Mouse (Mus musculus): ENCODE results near the gene Plekhs1.

Plekhs1 gene

DNA sequence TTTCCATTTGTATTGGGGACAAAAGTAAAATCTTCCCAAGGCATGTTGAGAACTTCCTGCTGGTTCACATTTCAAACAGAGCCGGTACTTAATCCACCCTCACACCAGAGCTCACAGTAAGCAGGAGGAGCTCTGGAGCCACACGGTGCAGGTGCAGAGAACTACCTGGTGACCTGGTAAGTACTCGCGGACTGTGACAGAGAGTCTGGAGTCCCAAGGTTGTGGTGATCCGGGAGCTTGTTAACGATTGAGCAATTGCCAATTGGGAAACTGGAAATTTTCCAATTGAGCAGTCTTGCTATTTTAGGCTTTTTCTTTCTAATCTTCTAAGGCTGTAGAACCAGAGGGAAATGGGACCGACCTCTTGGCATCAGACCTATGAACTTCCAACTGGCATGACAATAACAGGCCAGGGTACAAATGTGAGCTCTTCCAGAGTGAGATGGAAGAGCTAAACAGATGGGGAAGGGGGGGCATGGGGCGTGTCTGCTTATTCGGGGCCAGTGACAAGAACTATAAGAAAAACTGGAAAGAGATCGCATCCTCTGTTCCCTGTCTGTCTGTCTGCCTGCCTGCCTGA is at the start of gene Plekhs1:
Plekhs1 (plus strand) TSS at position 119 of the 580 bp plus-strand sequence.
- DNase-seq (ENCODE audit: low read depth, low spot score), result no peak

DNA sequence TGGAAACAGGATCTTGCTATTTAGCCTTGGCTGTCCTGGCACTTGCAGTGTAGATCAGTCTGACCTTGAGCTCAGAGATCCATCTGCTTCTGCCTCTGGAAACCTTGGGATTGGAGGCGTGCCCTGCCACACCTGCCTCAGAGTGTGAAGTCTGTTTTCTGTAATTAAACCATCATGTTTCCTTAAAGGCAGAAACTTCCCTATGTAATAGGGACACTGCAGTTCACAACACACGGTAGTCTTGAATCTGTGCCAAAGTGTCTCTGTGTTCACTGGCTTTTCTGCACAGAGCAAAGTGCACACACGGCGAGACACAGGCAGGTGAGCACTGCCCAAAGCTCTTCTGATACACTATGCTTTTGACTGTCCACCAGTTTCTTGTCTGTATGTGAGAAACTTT is 43.0 kb upstream of the Plekhs1 start:
- DNase-seq (ENCODE audit: low read depth, low spot score), result no peak

DNA sequence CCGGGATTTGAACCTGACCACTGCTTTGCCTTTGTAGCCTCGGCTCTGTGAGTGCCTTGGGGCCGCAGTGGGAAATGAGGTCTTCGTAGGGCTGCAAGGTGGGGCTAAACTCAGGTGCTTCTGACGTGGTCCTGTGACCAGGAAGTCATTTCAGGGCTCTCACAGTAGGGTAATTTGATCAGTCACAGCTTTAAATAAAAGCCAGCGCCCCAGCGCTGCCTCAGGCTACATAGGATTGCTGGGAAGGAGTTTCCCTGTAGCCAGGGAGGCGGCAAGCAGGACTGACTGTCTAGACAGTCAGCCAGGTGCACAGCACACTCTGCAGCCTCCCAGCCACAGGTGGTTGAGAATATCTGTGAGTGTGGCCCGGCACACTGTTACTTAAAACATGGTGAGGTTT is 42.0 kb upstream of the Plekhs1 start:
- peak; percentile 61 for DNase-seq (ENCODE audit: low read depth, low spot score)

DNA sequence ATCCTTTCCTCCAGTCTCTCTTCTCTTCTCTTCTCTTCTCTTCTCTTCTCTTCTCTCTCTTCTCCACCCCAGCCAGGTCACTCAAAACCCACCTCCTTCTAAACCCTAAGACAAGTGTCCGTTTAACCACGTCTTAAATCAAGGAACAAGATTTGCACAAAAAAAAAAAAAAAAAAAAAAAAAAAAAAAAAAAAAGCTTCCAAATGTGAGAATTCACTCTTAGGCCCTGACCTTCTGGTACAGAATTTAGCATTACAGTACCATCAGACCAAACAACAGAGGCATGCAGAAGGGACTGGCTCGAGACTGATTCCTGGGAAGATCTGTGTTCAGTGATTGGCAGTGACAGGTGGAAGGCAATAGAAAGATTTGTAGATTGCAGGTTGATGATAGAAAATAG is 41.1 kb upstream of the Plekhs1 start:
- no peak for DNase-seq (ENCODE audit: low read depth, low spot score)

DNA sequence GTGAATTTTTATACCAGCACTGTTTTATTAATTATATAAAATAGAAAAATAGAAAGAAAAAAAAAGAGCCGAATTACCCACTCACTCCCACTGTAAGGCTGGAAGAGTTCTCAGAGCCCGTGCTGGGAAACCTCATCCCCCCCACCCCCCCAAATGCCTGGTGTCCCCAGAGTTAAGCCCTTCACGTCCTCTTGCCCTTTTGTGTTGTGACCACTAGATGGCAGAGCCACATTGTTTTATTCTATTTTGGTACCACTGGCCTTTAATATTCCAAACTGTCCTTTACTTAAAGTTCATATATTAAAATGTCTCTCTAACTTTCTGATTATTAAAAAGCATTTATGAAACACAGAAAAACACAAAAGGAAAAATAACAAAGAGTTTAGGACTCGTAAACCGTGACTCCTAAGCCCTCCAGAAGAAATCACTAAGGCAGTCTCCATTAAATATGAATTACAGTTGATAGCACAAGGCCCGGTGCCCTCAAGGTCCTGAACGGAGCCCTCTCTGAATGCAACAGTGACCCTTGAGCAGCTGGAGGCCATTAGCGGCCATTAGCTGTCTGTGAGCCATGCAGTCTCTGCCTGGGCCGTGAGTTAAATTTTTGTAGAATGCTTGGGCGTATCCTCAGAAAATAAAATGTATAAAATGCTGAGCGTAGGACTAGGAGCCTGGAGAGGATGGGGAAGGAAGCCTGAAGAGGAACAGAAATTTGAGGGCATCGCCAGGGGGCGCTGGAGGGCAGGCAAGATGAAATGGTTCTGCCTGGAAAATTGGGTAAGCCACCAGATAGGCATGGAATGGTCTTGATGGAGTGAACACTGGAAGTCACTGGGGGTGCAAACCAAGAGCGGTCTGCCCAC is 38.7 kb upstream of the Plekhs1 start:
- peak; percentile 39 for DNase-seq (ENCODE audit: low read depth, low spot score)

DNA sequence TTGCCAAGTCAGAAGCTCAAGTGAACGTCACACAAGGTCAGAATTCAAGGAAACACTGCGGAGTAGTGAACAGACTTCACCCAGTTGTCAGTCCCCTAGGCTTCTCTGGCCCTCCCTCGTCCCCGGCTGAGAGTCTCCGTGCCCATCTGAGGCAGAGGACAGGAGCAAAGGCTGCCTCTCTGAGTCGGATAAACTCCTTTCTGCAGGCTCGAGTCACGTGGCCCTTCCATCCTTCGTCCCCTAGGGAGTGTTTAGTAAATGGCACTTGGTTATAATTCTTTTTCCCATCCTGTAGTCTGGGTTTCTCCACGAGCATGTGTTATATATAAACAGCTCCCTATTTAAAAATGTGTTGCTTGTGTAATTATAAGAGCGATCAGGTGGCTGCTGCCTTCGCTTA is 38.1 kb upstream of the Plekhs1 start:
- no peak for DNase-seq (ENCODE audit: low read depth, low spot score)

DNA sequence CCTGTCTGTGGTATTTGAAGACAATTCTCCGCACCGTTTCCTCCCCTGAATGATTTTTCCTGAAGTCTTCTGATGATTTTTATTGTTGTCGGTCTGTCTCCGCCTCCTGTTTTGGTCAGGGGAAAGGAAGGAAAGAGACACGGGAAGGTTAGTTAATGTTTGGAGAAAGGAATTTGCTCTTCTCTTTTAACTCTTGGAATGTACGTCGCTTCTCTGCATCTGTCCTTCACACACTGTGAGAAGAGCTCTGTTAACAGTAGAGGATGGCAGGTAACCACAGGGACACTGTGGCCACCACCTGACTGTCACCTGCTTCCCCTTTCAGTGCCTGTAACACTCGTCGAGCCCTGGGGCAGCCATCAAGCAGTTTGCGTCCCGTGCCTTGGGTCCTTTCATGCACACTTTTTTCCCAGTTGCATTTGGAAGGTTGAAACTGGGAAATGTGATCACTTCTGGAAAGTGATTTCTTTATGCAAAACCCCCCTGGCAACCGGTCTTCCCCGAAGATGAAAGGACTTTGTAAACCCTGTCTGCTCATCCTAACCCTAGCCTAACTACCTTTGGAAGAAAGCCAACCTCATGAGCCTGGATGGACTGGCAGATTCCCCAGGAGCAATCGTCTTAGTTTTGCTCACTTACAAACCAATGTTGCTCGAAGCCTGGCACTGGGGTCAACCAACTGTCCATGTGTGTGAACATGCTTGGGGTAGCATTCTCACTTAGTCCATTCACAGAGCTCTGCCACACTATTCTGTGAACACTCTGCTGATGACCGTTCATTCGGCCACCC is 36.6 kb upstream of the Plekhs1 start:
- DNase-seq (ENCODE audit: low read depth, low spot score), result no peak

DNA sequence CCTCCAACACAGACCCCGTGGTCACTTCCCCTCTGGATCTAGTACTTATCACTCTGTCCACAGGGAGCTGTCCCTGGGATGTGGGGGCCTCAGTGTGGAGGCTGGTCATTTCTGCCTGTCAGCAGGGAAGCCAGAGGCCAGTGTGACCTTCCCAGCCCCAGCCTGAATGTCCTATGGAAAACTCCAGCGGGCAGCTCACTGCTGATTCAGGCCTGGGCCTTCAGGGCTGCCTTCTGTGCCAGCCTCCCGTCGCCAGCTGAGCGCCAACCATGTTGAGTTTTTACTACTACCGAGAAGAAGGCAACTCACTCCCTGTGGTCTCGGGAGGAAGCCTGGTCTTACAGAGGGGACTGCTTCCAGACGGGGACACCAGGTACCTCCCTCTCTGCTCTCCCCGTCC is 35.9 kb upstream of the Plekhs1 start:
- no peak for DNase-seq (ENCODE audit: low read depth, low spot score)

DNA sequence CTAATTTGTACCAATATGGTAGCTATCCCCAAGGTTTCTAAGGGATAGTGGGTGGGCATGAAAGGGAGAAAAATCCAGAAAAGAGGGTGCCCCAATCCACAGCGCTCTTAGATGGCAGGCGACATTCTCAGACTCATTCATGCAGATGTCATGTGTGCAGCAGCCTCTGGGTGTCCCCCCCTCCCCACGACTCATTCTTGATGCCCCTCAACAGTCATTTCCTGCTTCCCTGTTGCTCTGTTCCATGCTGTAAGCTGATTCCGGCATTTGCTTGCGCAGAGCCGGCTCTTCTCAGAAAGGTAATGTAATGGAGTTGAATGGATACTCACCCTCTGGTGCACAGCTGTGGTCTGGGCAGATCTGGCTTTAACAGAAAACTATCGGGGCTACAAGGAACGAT is 31.1 kb upstream of the Plekhs1 start:
- no peak for DNase-seq (ENCODE audit: low read depth, low spot score)

DNA sequence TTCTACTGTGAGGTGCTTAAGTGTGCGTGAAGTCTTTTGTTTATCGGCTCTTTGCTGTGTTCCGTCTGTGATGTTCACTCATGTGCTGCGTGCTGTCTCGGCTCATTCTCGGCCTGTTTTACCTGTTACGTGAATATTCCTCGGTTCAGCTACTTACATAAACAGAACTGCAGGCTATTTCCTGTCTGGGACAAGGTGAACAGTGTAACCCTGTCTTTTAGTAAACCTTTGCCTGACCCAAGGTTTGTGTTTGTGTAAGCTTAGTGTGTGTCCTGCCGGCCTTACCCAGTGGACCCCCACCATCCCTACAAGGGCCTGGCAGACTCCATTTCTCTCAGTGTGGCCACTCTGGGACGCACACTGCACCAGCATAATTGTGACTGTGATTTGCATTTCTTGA is 28.7 kb upstream of the Plekhs1 start:
- no peak for DNase-seq (ENCODE audit: low read depth, low spot score)

DNA sequence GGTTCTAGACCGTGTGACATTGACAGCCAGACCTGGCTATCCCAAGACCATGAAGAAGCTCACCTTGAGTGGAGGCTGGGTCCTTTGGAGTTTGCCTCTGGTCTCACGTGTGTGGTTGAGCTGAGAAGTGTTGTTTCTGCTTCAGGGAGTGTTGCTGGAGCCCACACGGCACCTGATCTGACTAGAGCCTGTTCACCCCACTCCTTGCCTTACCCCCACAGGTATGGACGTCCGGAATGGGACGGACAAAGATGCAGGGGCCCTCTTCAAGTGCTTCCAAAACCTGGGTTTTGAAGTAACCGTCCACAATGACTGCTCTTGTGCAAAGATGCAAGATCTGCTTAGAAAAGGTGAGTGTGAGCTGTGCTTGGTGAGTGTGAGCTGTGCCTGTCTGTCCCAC is 27.9 kb upstream of the Plekhs1 start:
- no peak for DNase-seq (ENCODE audit: low read depth, low spot score)

DNA sequence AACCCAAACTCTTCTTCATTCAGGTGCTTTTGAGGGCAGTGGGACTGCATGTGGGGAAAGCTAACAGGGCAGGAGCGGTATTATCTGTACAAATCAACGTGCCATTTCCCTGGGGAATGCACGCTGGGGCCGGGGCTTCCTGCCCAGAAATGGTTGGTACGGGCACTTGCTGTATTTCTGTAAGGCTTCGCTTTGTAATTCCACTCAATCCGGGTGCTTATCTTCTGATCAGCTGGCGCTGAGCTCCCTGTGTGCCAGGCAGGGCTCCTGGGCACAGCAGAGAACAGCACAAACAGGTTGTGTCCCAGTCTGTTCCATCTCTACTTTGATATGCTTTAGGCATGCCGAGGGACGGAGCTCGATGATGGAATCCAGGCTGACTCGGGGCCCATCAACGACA is 25.1 kb upstream of the Plekhs1 start:
- DNase-seq (ENCODE audit: low read depth, low spot score), result no peak

DNA sequence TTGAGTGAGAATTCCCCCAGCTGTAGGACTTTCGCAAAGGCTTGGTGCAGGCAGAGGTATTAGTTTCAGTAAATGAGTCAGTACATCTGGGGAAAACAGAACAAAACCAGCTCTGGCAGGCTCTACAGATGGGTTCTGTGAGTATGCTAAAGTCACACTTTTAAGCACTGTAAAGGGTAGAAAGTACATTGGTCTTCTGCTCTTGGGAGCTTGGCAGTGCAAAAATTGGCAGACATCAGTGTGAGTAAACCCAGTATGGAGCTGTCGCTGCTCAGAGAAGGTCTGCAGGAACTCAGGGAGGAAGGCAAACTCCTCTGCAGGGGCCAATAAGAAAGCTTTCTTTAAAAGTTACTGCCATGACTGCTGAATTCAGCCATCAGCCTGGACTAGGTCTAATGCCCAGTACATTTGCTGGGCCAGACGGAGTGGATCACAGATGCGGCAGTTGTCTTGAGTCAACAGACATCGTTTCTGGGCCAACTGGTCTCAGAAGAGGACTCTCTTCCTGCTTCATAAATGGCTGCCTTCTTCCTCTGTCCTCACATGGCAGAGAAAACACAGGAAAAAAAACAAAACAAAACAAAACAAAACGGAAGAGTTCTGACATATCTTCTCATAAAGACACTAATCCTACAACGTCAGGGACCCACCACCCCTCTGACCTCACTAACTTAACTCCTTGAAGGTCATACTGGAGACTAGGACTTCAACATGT is 22.9 kb upstream of the Plekhs1 start:
- DNase-seq (ENCODE audit: low read depth, low spot score), result no peak

DNA sequence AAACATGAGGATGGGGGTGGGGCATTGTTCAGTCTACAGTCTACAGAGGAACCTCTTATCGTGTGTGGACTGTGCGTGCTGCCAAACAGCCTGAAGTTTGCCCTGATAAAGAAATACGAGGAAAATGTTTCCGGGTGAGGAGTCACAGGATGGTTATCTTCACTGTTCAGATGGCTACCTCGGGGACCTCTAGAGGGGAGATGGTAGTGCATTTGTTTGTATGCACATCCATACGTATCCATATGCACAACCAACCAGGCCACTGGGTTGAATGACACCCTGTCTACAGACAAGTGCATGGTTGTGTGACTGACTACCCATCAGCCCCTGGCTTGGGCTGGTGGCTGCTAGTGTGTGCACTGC is 22.4 kb upstream of the Plekhs1 start:
- no peak for DNase-seq (ENCODE audit: low read depth, low spot score)

DNA sequence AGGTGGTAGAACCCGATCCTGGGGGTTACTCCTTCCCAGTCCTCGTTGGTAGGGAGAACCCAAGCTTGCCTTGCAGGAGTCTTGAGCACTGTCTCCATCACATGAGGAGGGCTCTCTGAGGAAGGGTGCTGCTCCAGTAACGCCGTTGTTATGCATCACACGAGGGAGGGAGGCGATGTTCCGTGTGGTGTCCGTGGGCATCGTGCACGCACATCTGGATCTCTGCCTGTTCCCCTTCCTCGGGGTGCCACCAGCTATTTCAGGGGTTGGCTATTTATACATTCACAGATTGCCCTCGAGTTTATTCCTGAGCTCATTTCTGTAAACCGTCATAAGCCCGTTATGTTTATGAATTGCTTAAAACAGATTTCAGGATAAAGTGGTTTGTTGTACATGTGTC is 18.0 kb upstream of the Plekhs1 start:
- DNase-seq (ENCODE audit: low read depth, low spot score), result no peak

DNA sequence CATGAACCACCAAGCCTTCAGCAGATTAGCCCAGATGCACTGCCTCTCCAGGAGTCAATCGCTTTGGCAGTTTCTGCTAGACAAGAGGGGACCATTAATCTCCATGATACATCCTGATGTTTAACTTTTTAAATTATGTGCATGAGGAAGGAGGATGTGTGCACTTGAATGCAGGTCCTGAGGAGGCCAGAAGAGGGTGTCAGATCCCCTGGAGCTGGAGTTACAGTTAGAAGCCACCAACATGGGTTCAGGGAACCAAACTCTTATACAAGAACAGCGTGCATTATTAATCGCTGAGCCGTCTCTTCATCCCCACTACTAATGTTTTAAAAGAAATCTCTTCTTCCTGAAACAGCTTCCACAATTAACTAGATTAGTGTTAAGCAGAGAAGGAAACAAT is 12.7 kb upstream of the Plekhs1 start:
- no peak for DNase-seq (ENCODE audit: low read depth, low spot score)

DNA sequence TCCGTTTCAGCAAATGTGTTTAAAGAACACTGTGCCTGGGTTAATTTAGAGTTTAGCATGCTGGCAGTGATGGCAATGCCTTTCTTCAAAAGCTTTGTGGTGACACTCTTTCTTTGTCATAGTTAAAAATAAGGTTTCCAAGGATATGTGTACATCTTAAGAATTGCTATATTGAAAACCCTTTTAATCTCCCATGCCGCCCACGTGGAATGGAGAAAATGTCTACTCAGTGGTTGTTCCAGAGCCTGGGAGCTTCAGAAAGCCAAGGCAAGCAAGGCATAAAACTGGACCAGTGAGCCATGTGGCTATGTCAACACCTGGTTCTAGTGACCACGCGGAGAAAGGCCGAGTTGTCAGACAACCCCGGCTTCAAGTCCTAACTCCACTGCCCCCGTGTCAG is 11.9 kb upstream of the Plekhs1 start:
- DNase-seq (ENCODE audit: low read depth, low spot score), result no peak

DNA sequence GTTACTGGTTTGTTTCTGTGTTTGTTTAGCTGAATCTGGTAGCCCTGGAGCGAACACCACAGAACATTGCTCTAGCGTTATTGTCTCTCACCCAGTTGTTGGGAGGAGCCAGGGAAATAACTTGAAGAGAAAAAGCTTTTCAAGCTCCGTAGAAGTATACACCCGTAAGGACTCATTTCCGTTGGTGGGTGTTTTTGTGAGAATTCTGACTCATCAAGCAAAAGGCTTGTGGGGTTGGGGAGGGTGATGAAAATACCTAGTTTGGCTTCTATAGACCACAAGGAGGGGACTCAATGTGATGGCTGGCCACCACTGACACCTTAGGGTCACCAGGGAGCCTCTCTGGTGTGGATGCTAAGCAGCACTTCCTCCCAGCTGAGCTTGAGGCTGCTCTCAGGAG is 10.5 kb upstream of the Plekhs1 start:
- DNase-seq (ENCODE audit: low read depth, low spot score), result no peak

DNA sequence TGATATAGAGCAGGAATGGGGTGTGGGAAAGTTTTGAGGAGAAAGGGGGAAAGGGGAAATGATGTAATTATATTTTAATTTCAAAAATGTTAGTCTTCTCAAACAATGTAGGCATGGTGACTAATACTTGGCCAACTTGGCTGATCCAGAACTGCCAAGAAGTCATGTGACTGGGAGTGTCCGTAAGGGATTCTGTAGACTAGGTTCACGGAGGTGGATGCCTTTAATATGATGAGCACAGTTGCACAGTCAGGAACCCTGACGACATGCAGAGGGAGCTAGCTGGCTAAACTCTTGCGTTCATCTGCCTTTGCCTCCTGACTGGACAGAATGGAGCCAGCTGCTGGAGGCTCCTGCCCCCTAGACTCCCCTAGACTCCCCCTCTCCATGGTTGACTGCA is 9.6 kb upstream of the Plekhs1 start:
- no peak for DNase-seq (ENCODE audit: low read depth, low spot score)

DNA sequence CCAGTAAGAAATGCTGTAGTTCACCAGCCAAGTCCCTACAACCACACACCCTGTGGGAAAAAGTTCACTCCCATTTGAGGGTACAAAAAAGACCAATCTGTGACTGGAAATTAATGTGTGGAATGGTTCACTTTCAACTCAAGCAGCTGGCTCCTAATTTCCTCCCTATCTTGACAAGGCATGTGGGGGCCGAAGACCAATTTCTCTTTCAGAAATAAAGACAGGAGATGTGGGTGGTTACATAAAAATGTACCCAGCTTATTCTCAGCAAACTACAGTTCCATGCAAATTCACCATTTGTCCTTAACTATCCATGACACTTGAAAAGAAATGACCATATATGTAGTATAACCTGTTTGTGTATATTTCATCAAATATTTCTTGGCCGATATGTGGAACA is 9.0 kb upstream of the Plekhs1 start:
- DNase-seq (ENCODE audit: low read depth, low spot score), result no peak

DNA sequence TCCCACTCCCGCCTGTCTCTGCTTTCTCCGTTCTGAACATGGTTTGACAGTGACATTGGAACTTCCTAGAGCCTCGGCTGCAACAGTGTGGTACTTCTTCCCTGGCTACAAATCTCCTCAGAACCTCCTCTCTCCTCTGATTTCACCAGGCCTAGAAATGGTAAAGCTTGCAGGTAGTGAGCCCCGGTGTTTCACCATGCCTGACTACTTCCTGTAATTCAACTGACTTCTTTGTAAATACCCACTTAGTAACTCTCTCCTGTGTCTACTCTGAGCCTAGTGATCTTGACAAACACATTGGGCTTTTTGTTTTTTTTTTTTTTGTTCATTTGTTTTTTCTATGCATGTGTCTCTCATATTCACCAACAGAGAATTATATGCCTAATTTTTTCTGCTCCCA is 6.6 kb upstream of the Plekhs1 start:
- DNase-seq (ENCODE audit: low read depth, low spot score), result no peak

DNA sequence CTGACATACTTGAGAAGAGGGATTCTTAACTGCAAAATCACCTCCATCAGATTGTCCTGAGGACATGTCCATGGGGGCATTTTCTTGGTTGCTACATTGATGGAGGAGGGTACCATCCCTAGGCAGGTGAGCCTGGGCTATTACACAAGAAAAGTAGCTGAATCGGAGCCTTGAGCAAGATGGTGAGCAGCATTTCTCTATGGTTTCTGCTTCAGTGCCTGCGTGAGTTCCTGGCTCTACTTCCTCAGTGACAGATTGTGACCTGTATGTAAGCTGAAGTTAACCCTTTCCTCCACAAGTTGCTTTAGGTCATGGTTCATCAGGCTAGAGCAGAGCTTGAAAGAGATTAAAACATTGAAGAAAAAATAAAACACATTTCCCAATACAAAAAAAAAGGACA is 6.1 kb upstream of the Plekhs1 start:
- DNase-seq (ENCODE audit: low read depth, low spot score), result no peak
